Mouse (Mus musculus) intestine, embryonic 15.5 days (tissue): ENCODE measurements around the gene Ascc1. TPM values are rescaled to one million over a fixed set of nuclear protein-coding genes. Genes with fewer than 3 reads are reported as not detected.
A peak's percentile ranks its signal among the peaks of the same experiment; 100 is the strongest.

Experiments
- ATAC-seq: fragments of 200-750 bp; cut with Nextera tagmentation; 2 replicates; pipeline ENCODE4 v1.8.0; 2017; ENCODE audit warnings: moderate TSS enrichment, moderate library complexity
- H3K27ac ChIP-seq: fragments of 300-500 bp; sonication (generic); 2 replicates; pipeline ENCODE4 v1.5.1; 2015; ENCODE audit warnings: mild to moderate bottlenecking, inconsistent platforms
- H3K27me3 ChIP-seq: fragments of 300-500 bp; sonication (generic); replicated peaks from 2 replicates; pipeline ENCODE4 v1.6.1; 2015; ENCODE audit warnings: inconsistent platforms
- H3K36me3 ChIP-seq: fragments of 300-500 bp; sonication (generic); 2 replicates; pipeline ENCODE4 v1.6.1; 2015; ENCODE audit warnings: inconsistent platforms
- H3K4me1 ChIP-seq: fragments of 300-500 bp; sonication (generic); replicated peaks from 2 replicates; pipeline ENCODE4 v1.6.1; 2015; ENCODE audit warnings: inconsistent platforms
- H3K4me2 ChIP-seq: fragments of 300-500 bp; sonication (generic); replicated peaks from 2 replicates; pipeline ENCODE4 v1.6.1; 2015; ENCODE audit warnings: mild to moderate bottlenecking, inconsistent platforms
- H3K4me3 ChIP-seq: fragments of 300-500 bp; sonication (generic); replicated peaks from 2 replicates; pipeline ENCODE4 v1.5.1; 2015; ENCODE audit warnings: inconsistent platforms
- H3K9ac ChIP-seq: fragments of 300-500 bp; sonication (generic); 2 replicates; pipeline ENCODE4 v1.6.1; 2015; ENCODE audit warnings: inconsistent platforms
- H3K9me3 ChIP-seq: fragments of 300-500 bp; sonication (generic); 2 replicates; pipeline ENCODE4 v1.6.1; 2016; ENCODE audit warnings: inconsistent platforms
- WGBS: fragments of 180-500 bp; shearing (Covaris S2); methylation state at CpG from one replicate; pipeline ENCODE4 v1.1.7; 2015; 5-methylcytosine and 5-hydroxymethylcytosine counted together
- polyA plus RNA-seq: library from polyadenylated mRNA; unstranded; fragments of >200 nt; fragmentation: Nextera tagmentation; extraction: Ambion mirVana; gene quantifications from 2 replicates; pipeline ENCODE4 v1.2.1, GENCODE M21; 2015

Ascc1 gene
- polyA plus RNA-seq, 1 experiment from 2014 or later: 45.3 TPM

GRCm38 (mm10) chr10:60028181-60028580, 25.6 kb downstream of the Ascc1 start:
- no peak overlapping the region for H3K4me3 ChIP-seq
- H3K9ac ChIP-seq: no peak overlapping the region
- no peaks in the 10 kb centered on the region for H3K36me3 ChIP-seq
- H3K4me1 ChIP-seq: peaks cover 29% of the 10 kb centered on the region
- ATAC-seq: peak; percentile 53
- H3K27ac ChIP-seq: peak overlapping the region; percentile 74
- no peak overlapping the region for H3K4me2 ChIP-seq
- WGBS: 58% methylated on average over 7 of the region's 7 CpGs
- no peaks in the 10 kb centered on the region for H3K9me3 ChIP-seq
- no peaks in the 10 kb centered on the region for H3K27me3 ChIP-seq

- Histone ChIP-seq H3K36me3 (no peaks in the 10 kb centered on the region), H3K27me3 (no peaks in the 10 kb centered on the region), H3K9me3 (no peaks in the 10 kb centered on the region), H3K4me2 (no peak overlapping the region), H3K4me3 (no peak overlapping the region), H3K9ac (no peak overlapping the region), H3K27ac (0 out of 2 replicates have a peak overlapping the region, but pooled peaks have one; percentile 74), H3K4me1 (peaks cover 29% of the 10 kb centered on the region)
- ATAC-seq: no peak
- WGBS: 61% methylated on average over 7 of the region's 7 CpGs
These were observed 26.4 kb downstream of the Ascc1 start for GRCm38 (mm10) chr10:60028979-60029378.

DNA sequence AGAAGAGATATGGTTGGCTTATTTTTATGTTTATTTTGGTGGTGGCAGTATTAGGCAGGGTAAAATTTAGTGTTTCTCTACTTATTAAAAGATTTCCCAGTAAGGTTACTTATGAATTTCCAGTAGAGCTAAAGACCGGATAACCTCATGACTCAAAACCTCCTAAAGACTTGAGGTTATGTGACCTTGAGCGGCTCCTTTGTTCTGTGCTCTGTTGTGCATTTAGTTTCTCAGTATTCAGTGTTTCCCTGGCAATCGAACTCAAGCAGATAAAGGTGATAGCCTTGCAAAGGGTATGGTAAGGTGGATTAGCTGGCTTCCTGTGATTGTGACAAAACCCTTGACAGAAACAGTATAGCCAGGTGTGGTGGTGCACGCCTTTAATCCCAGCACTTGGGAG, 26.8 kb downstream of the Ascc1 start:
- peaks cover 29% of the 10 kb centered on the region for H3K4me1 ChIP-seq

GRCm38 (mm10) chr10:60031562-60031961, 29.0 kb downstream of the Ascc1 start:
- no peak overlapping the region for H3K9ac ChIP-seq
- H3K27ac ChIP-seq: no peak overlapping the region
- peaks cover 25% of the 10 kb centered on the region for H3K4me1 ChIP-seq
- WGBS: 81% methylated on average over 8 of the region's 8 CpGs
- H3K36me3 ChIP-seq: no peaks in the 10 kb centered on the region
- ATAC-seq: no peak
- no peaks in the 10 kb centered on the region for H3K9me3 ChIP-seq
- no peak overlapping the region for H3K4me3 ChIP-seq
- H3K4me2 ChIP-seq: no peak overlapping the region
- H3K27me3 ChIP-seq: no peaks in the 10 kb centered on the region

More for the DNA sequence above, 26.8 kb downstream of the Ascc1 start:
- ATAC-seq: no peak
- H3K4me2 ChIP-seq: no peak overlapping the region
- no peak overlapping the region for H3K4me3 ChIP-seq
- no peaks in the 10 kb centered on the region for H3K9me3 ChIP-seq
- H3K27me3 ChIP-seq: no peaks in the 10 kb centered on the region
- H3K9ac ChIP-seq: no peak overlapping the region
- 90% methylated on average over 4 of the region's 4 CpGs for WGBS
- no peaks in the 10 kb centered on the region for H3K36me3 ChIP-seq
- H3K27ac ChIP-seq: no peak overlapping the region

DNA sequence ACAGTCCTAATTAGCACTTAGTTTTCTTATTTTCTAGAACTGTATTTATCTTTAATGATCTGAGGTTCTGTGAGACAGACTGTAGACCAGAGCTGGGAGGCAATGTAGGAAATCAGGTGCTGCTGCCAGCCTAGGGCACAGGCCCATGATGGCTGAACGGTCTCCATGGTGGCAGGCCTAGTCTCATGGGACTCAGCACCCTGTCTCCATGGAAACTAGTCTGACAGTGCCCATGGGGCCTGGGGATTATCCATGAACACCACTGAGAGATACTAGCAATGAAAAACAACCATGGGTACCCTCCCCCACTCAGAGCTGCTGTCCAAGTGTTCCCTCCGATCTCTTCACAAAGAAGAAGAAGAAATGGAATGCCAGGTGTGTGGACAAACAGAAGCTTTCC, 29.4 kb downstream of the Ascc1 start:
- Histone ChIP-seq H3K9ac (no peak overlapping the region), H3K36me3 (no peaks in the 10 kb centered on the region), H3K27ac (no peak overlapping the region), H3K4me3 (no peak overlapping the region), H3K27me3 (no peaks in the 10 kb centered on the region), H3K4me2 (no peak overlapping the region), H3K9me3 (no peaks in the 10 kb centered on the region), H3K4me1 (peaks cover 21% of the 10 kb centered on the region)
- ATAC-seq: no peak
- 63% methylated on average over 2 of the region's 2 CpGs for WGBS

- Histone ChIP-seq H3K36me3 (no peaks in the 10 kb centered on the region), H3K4me3 (no peak overlapping the region), H3K4me2 (no peak overlapping the region), H3K27me3 (no peaks in the 10 kb centered on the region), H3K9me3 (no peaks in the 10 kb centered on the region), H3K27ac (no peak overlapping the region), H3K4me1 (peaks cover 17% of the 10 kb centered on the region), H3K9ac (no peak overlapping the region)
- WGBS: 59% methylated on average over 2 of the region's 2 CpGs
- ATAC-seq: no peak
These were observed 30.0 kb downstream of the Ascc1 start for GRCm38 (mm10) chr10:60032622-60033021.

GRCm38 (mm10) chr10:60033064-60033463, 30.5 kb downstream of the Ascc1 start:
- H3K9me3 ChIP-seq: no peaks in the 10 kb centered on the region
- H3K9ac ChIP-seq: no peak overlapping the region
- no peak overlapping the region for H3K4me3 ChIP-seq
- 45% methylated on average over 5 of the region's 5 CpGs for WGBS
- no peak overlapping the region for H3K4me2 ChIP-seq
- H3K27ac ChIP-seq: no peak overlapping the region
- peaks cover 13% of the 10 kb centered on the region for H3K4me1 ChIP-seq
- no peaks in the 10 kb centered on the region for H3K27me3 ChIP-seq
- no peaks in the 10 kb centered on the region for H3K36me3 ChIP-seq
- no peak for ATAC-seq

GRCm38 (mm10) chr10:60034621-60035020, 32.0 kb downstream of the Ascc1 start:
- Histone ChIP-seq H3K36me3 (no peaks in the 10 kb centered on the region), H3K27me3 (no peaks in the 10 kb centered on the region), H3K9me3 (no peaks in the 10 kb centered on the region), H3K9ac (no peak overlapping the region), H3K4me2 (no peak overlapping the region), H3K4me3 (no peak overlapping the region), H3K27ac (no peak overlapping the region), H3K4me1 (peaks cover 4% of the 10 kb centered on the region)
- WGBS: 76% methylated on average over 3 of the region's 3 CpGs
- no peak for ATAC-seq

DNA sequence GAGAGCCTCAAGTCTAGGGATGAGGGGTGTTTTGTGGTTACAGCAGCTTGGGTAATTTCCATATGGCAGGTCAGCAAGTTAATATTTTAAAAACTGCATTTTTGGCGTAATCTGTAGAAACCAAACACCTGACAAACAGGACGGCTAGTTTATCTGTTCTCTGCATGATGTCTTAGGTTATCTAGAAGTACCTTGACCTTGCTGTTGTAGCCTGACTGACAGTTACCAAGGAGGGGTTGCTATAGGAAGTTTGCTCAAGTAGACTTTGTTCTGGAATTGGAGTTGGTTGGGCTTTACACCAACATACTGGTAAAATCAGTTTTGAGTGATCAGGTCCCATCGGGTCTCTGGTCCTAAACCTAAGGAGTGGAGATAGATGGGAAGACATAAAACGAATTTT, 33.1 kb downstream of the Ascc1 start:
- WGBS: 59% methylated on average over 4 of the region's 4 CpGs
- H3K27ac ChIP-seq: no peak overlapping the region
- ATAC-seq: peak; percentile 76; the same call in 1 of the 2 replicates

DNA sequence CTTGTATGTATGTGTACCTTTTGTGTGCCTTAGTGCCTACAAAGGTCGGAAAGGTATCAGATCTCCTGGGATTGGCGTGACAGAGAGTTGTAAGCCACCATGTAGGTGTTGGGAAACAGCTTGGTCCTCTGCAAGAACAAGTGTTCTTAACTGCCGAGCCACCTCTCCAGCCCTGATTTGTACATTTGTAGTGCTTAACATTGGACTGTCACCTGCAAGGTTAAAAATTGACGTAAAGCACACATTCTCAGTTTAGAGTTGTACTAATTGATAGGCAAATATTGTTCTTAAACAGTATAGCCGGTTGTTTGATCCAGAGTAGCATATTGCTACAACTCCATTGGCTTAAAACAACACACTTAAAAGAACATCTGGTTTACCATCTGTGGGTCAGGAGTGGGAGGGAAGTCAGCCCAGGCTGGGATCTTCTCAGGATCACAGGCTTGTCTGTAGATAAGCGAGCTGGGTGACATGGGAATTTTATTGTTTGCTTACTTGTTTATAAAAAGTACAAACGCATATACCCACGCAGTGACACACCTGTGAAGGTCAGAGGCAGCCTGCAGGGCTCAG, 39.8 kb downstream of the Ascc1 start:
- Histone ChIP-seq H3K27me3 (no peaks in the 10 kb centered on the region), H3K4me3 (no peak overlapping the region), H3K36me3 (no peaks in the 10 kb centered on the region), H3K9ac (no peak overlapping the region), H3K9me3 (no peaks in the 10 kb centered on the region), H3K4me2 (no peak overlapping the region), H3K4me1 (no peaks in the 10 kb centered on the region), H3K27ac (no peak overlapping the region)
- ATAC-seq: peak; percentile 43; the same call in 1 of the 2 replicates
- 52% methylated on average over 8 of the region's 8 CpGs for WGBS

More for the DNA sequence above, 33.1 kb downstream of the Ascc1 start:
- Histone ChIP-seq H3K9ac (no peak overlapping the region), H3K9me3 (no peaks in the 10 kb centered on the region), H3K4me2 (no peak overlapping the region), H3K4me1 (peaks cover 4% of the 10 kb centered on the region), H3K4me3 (no peak overlapping the region), H3K36me3 (no peaks in the 10 kb centered on the region), H3K27me3 (no peaks in the 10 kb centered on the region)

- Histone ChIP-seq H3K27ac (no peak overlapping the region), H3K9ac (no peak overlapping the region), H3K4me3 (no peak overlapping the region), H3K9me3 (no peaks in the 10 kb centered on the region), H3K4me1 (no peaks in the 10 kb centered on the region), H3K4me2 (no peak overlapping the region), H3K36me3 (no peaks in the 10 kb centered on the region), H3K27me3 (no peaks in the 10 kb centered on the region)
- WGBS: 64% methylated on average over 5 of the region's 5 CpGs
- no peak for ATAC-seq
These were observed 44.1 kb downstream of the Ascc1 start for GRCm38 (mm10) chr10:60046696-60047095.

- Histone ChIP-seq H3K4me3 (no peak overlapping the region), H3K36me3 (no peaks in the 10 kb centered on the region), H3K9ac (no peak overlapping the region), H3K9me3 (no peaks in the 10 kb centered on the region), H3K4me2 (no peak overlapping the region), H3K27me3 (no peaks in the 10 kb centered on the region), H3K27ac (no peak overlapping the region), H3K4me1 (no peaks in the 10 kb centered on the region)
- no peak for ATAC-seq
- WGBS: 97% methylated on average over 10 of the region's 10 CpGs
These were observed 48.0 kb downstream of the Ascc1 start for GRCm38 (mm10) chr10:60050581-60050980.

- no peaks in the 10 kb centered on the region for H3K9me3 ChIP-seq
- no peak overlapping the region for H3K4me3 ChIP-seq
- whole genome bisulfite sequencing: 48% methylated on average over 4 of the region's 4 CpGs
- H3K27ac ChIP-seq: no peak overlapping the region
- H3K36me3 ChIP-seq: no peaks in the 10 kb centered on the region
- no peak overlapping the region for H3K9ac ChIP-seq
- H3K27me3 ChIP-seq: no peaks in the 10 kb centered on the region
- no peaks in the 10 kb centered on the region for H3K4me1 ChIP-seq
- no peak overlapping the region for H3K4me2 ChIP-seq
- no peak for ATAC-seq
These were observed 50.5 kb downstream of the Ascc1 start for GRCm38 (mm10) chr10:60053073-60053472.
